Mouse (Mus musculus) MEL (cell line): Measurements from ENCODE around the gene H3f3b. TPM values are rescaled to one million over a fixed set of nuclear protein-coding genes. Genes with fewer than 3 reads are reported as not detected.

Source experiments
- DNase-seq: peaks from one replicate; pipeline ENCODE4 v3.0.0; 2011; ENCODE audit warnings: low read depth, low spot score
- H3K27ac ChIP-seq: 2 replicates; pipeline ENCODE4 v1.5.1; 2012; ENCODE audit warnings: low read depth, mild to moderate bottlenecking, control low read depth, low read length, moderate library complexity; ENCODE audit not compliant: control insufficient read depth
- H3K27me3 ChIP-seq, 2 experiments: fragments of 150-350 bp in 1 of 2; sonication (generic) in 1 of 2; 2 replicates each; pipeline ENCODE4 v1.6.1; 2012; ENCODE audit warnings: low read length in 2 of 2, mild to moderate bottlenecking in 2 of 2, improper control_type of control experiment in 1 of 2, moderate library complexity in 1 of 2; ENCODE audit not compliant: insufficient read depth in 2 of 2, control insufficient read depth in 1 of 2
- H3K36me3 ChIP-seq, 2 experiments: 2 replicates each; pipeline ENCODE4 v1.6.1; 2012 to 2014; ENCODE audit warnings: low read length in 2 of 2, improper control_type of control experiment in 1 of 2, inconsistent platforms in 1 of 2, mild to moderate bottlenecking in 1 of 2; ENCODE audit not compliant: insufficient read depth in 2 of 2, control insufficient read depth in 1 of 2
- H3K4me1 ChIP-seq, 2 experiments: fragments of 150-350 bp in 1 of 2; sonication (generic) in 1 of 2; 2 replicates each; pipeline ENCODE4 v1.6.1; 2012; ENCODE audit warnings: low read length in 2 of 2, improper control_type of control experiment in 1 of 2, mild to moderate bottlenecking in 1 of 2; ENCODE audit not compliant: insufficient read depth in 2 of 2, control insufficient read depth in 1 of 2
- H3K4me3 ChIP-seq, 2 experiments: fragments of 150-350 bp in 1 of 2; sonication (generic) in 1 of 2; 2 replicates each; pipeline ENCODE4 v1.5.1; 2012; ENCODE audit warnings: low read depth in 2 of 2, low read length in 2 of 2, mild to moderate bottlenecking in 2 of 2, moderate library complexity in 2 of 2, control low read depth in 1 of 2, improper control_type of control experiment in 1 of 2; ENCODE audit not compliant: control insufficient read depth in 1 of 2, insufficient read depth in 1 of 2
- H3K79me2 ChIP-seq: 2 replicates; pipeline ENCODE4 v1.6.1; 2012; ENCODE audit warnings: mild to moderate bottlenecking, low read length, moderate library complexity; ENCODE audit not compliant: control insufficient read depth, poor library complexity, insufficient read depth
- H3K9ac ChIP-seq: 2 replicates; pipeline ENCODE4 v1.6.1; 2012; ENCODE audit warnings: low read depth, mild to moderate bottlenecking, control low read depth, low read length, moderate library complexity; ENCODE audit not compliant: control insufficient read depth, poor library complexity, severe bottlenecking
- H3K9me3 ChIP-seq: fragments of 150-350 bp; sonication (generic); replicated peaks from 2 replicates; pipeline ENCODE4 v1.6.1; 2012; ENCODE audit warnings: mild to moderate bottlenecking, low read length, improper control_type of control experiment, moderate library complexity; ENCODE audit not compliant: insufficient read depth
- CHD1 ChIP-seq: IDR thresholded peaks from 2 replicates; pipeline ENCODE4 v1.6.1; 2012; ENCODE audit warnings: low read depth, mild to moderate bottlenecking, inconsistent platforms, low read length, improper control_type of control experiment
- CHD2 ChIP-seq: IDR thresholded peaks from 2 replicates; pipeline ENCODE4 v1.6.1; 2011; ENCODE audit warnings: low read length, improper control_type of control experiment
- CTCF ChIP-seq, 3 experiments: IDR thresholded peaks in 2 of 3; conservative IDR thresholded peaks in 1 of 3; 2 replicates each; pipeline ENCODE4 v1.5.1; 2011 to 2012; ENCODE audit warnings: low read length in 3 of 3, low read depth in 2 of 3, mild to moderate bottlenecking in 2 of 3, improper control_type of control experiment in 1 of 3, inconsistent platforms in 1 of 3, mixed read lengths in 1 of 3, moderate library complexity in 1 of 3; ENCODE audit not compliant: control insufficient read depth in 1 of 3, insufficient read depth in 1 of 3, poor library complexity in 1 of 3, severe bottlenecking in 1 of 3
- E2F4 ChIP-seq: IDR thresholded peaks from 2 replicates; pipeline ENCODE4 v1.6.1; 2011; ENCODE audit warnings: low read depth, low read length, improper control_type of control experiment, borderline replicate concordance
- EP300 ChIP-seq, 2 experiments: IDR thresholded peaks; 2 replicates each; pipeline ENCODE4 v1.6.1; 2011; ENCODE audit warnings: improper control_type of control experiment in 2 of 2, low read length in 2 of 2, low read depth in 1 of 2, mild to moderate bottlenecking in 1 of 2
- ETS1 ChIP-seq: IDR thresholded peaks from 2 replicates; pipeline ENCODE4 v1.6.1; 2012; ENCODE audit warnings: low read depth, mild to moderate bottlenecking, inconsistent platforms, low read length, improper control_type of control experiment, moderate library complexity
- GABPA ChIP-seq: IDR thresholded peaks from 2 replicates; pipeline ENCODE4 v1.6.1; 2012; ENCODE audit warnings: low read depth, mild to moderate bottlenecking, inconsistent platforms, low read length, improper control_type of control experiment, moderate library complexity
- GATA1 ChIP-seq: IDR thresholded peaks from 2 replicates; pipeline ENCODE4 v1.6.1; 2011; ENCODE audit warnings: low read depth, low read length, improper control_type of control experiment
- HCFC1 ChIP-seq: IDR thresholded peaks from 2 replicates; pipeline ENCODE4 v1.6.1; 2012; ENCODE audit warnings: low read depth, mild to moderate bottlenecking, inconsistent platforms, low read length, improper control_type of control experiment, moderate library complexity
- MAFK ChIP-seq: IDR thresholded peaks from 2 replicates; pipeline ENCODE4 v1.6.1; 2011; ENCODE audit warnings: low read depth, mild to moderate bottlenecking, low read length, improper control_type of control experiment, borderline replicate concordance
- MAZ ChIP-seq: IDR thresholded peaks from 2 replicates; pipeline ENCODE4 v1.6.1; 2012; ENCODE audit warnings: low read depth, mild to moderate bottlenecking, inconsistent platforms, low read length, improper control_type of control experiment
- MEF2A ChIP-seq: IDR thresholded peaks from 2 replicates; pipeline ENCODE4 v1.6.1; 2014; ENCODE audit warnings: low read depth, mild to moderate bottlenecking, inconsistent platforms, low read length, improper control_type of control experiment; ENCODE audit not compliant: poor library complexity, insufficient replicate concordance, severe bottlenecking; ENCODE audit errors: extremely low read depth
- MXI1 ChIP-seq: IDR thresholded peaks from 2 replicates; pipeline ENCODE4 v1.6.1; 2011; ENCODE audit warnings: mild to moderate bottlenecking, low read depth, low read length, improper control_type of control experiment
- MYB ChIP-seq: IDR thresholded peaks from 2 replicates; pipeline ENCODE4 v1.6.1; 2011; ENCODE audit warnings: mild to moderate bottlenecking, low read depth, low read length, improper control_type of control experiment
- NELFE ChIP-seq: IDR thresholded peaks from 2 replicates; pipeline ENCODE4 v1.6.1; 2011; ENCODE audit warnings: low read depth, low read length, improper control_type of control experiment
- NRF1 ChIP-seq: IDR thresholded peaks from 2 replicates; pipeline ENCODE4 v1.6.1; 2014; ENCODE audit warnings: low read depth, mild to moderate bottlenecking, inconsistent platforms, low read length, improper control_type of control experiment, moderate library complexity; ENCODE audit not compliant: poor library complexity, insufficient read depth, severe bottlenecking
- POLR2A ChIP-seq, 2 experiments: IDR thresholded peaks; 2 replicates each; pipeline ENCODE4 v1.6.1; 2011 to 2012; ENCODE audit warnings: low read length in 2 of 2, mild to moderate bottlenecking in 2 of 2, control low read depth in 1 of 2, improper control_type of control experiment in 1 of 2, low read depth in 1 of 2, moderate library complexity in 1 of 2; ENCODE audit not compliant: control insufficient read depth in 1 of 2, insufficient read depth in 1 of 2, poor library complexity in 1 of 2
- RAD21 ChIP-seq: IDR thresholded peaks from 2 replicates; pipeline ENCODE4 v1.6.1; 2011; ENCODE audit warnings: mild to moderate bottlenecking, low read depth, low read length, improper control_type of control experiment
- RCOR1 ChIP-seq: IDR thresholded peaks from 2 replicates; pipeline ENCODE4 v1.6.1; 2012; ENCODE audit warnings: low read depth, mild to moderate bottlenecking, inconsistent platforms, low read length, improper control_type of control experiment
- SMC3 ChIP-seq: IDR thresholded peaks from 2 replicates; pipeline ENCODE4 v1.6.1; 2011; ENCODE audit warnings: low read depth, low read length, improper control_type of control experiment
- TAL1 ChIP-seq: IDR thresholded peaks from 2 replicates; pipeline ENCODE4 v1.6.1; 2012; ENCODE audit warnings: mild to moderate bottlenecking, inconsistent platforms, low read length, moderate library complexity, mixed read lengths
- UBTF ChIP-seq: IDR thresholded peaks from 2 replicates; pipeline ENCODE4 v1.6.1; 2012; ENCODE audit warnings: low read depth, mild to moderate bottlenecking, inconsistent platforms, low read length, improper control_type of control experiment, moderate library complexity, borderline replicate concordance; ENCODE audit not compliant: insufficient read depth
- USF1 ChIP-seq: IDR thresholded peaks from 2 replicates; pipeline ENCODE4 v1.6.1; 2014; ENCODE audit warnings: low read depth, mild to moderate bottlenecking, inconsistent platforms, low read length, improper control_type of control experiment, moderate library complexity
- USF2 ChIP-seq, 2 experiments: IDR thresholded peaks; 2 replicates each; pipeline ENCODE4 v1.6.1; 2011 to 2012; ENCODE audit warnings: improper control_type of control experiment in 2 of 2, low read length in 2 of 2, borderline replicate concordance in 1 of 2, inconsistent platforms in 1 of 2, low read depth in 1 of 2, mild to moderate bottlenecking in 1 of 2; ENCODE audit not compliant: insufficient read depth in 1 of 2
- ZC3H11A ChIP-seq: IDR thresholded peaks from 2 replicates; pipeline ENCODE4 v1.6.1; 2012; ENCODE audit warnings: low read depth, mild to moderate bottlenecking, inconsistent platforms, low read length, improper control_type of control experiment
- ZMIZ1 ChIP-seq: IDR thresholded peaks from 2 replicates; pipeline ENCODE4 v1.6.1; 2012; ENCODE audit warnings: low read depth, mild to moderate bottlenecking, inconsistent platforms, low read length, improper control_type of control experiment, moderate library complexity
- ZNF384 ChIP-seq: IDR thresholded peaks from 2 replicates; pipeline ENCODE4 v1.6.1; 2012; ENCODE audit warnings: low read depth, mild to moderate bottlenecking, inconsistent platforms, low read length, improper control_type of control experiment
- polyA plus RNA-seq, 2 experiments: library from polyadenylated mRNA; stranded (reverse) in 1 of 2; unstranded in 1 of 2; fragments of >175 nt in 1 of 2; fragments of >200 nt in 1 of 2; gene quantifications; 2 replicates each; pipeline versions ENCODE4 v1.2.1 to v1.2.4; 2012; ENCODE audit warnings: low replicate concordance in 2 of 2, low read depth in 1 of 2; ENCODE audit not compliant: insufficient read length in 2 of 2, insufficient read depth in 1 of 2, missing spikeins in 1 of 2
- total RNA-seq: library from RNA; depleted of rRNA; stranded (reverse); fragments of 300-350 nt; gene quantifications from 2 replicates; pipeline ENCODE4 v1.2.3, GENCODE M21; 2012

Gene H3f3b
- total and polyA plus RNA-seq, 3 experiments: 96.6 to 767 (median 498) TPM

- peak; percentile 53 for TF ChIP-seq GATA1
- TF ChIP-seq CTCF (IDR thresholded peaks at IDR 0.05 in 2 of 3, conservative IDR thresholded peaks at IDR 0.05 in 1 of 3; ENCODE audit: control insufficient read depth in 1 of 3, insufficient read depth in 1 of 3, low read depth in 2 of 3, low read length in 3 of 3, poor library complexity in 1 of 3, severe bottlenecking in 1 of 3): no peak
- no peak for TF ChIP-seq GABPA
- no peak for TF ChIP-seq CHD2
- TF ChIP-seq HCFC1: no peak
- no peak for TF ChIP-seq MEF2A
- no peak for TF ChIP-seq NELFE
- TF ChIP-seq UBTF: no peak
These were observed 28.7 kb downstream of the H3f3b start (continued) for GRCm38 (mm10) chr11:115999027-115999426.

- H3K4me1 ChIP-seq: peaks cover 2 to 7% of the 10 kb centered on the region in 2 experiments; a peak in 2 of 4 replicates
- H3K27me3 ChIP-seq: no peaks in the 10 kb centered on the region
- TF ChIP-seq POLR2A (IDR thresholded peaks at IDR 0.05; ENCODE audit: control insufficient read depth in 1 of 2, insufficient read depth in 1 of 2, low read depth in 1 of 2, low read length in 2 of 2, poor library complexity in 1 of 2): no peak
- TF ChIP-seq RCOR1: no peak
- no peaks in the 10 kb centered on the region for H3K79me2 ChIP-seq
- no peak for DNase-seq
- no peak overlapping the region for H3K4me3 ChIP-seq
- H3K9ac ChIP-seq: no peak overlapping the region
- peaks cover 0 to 3% of the 10 kb centered on the region in 2 experiments; a peak in 2 of 4 replicates for H3K36me3 ChIP-seq
- H3K9me3 ChIP-seq: no peaks in the 10 kb centered on the region
- no peak overlapping the region for H3K27ac ChIP-seq
These were observed 30.1 kb downstream of the H3f3b start for GRCm38 (mm10) chr11:115997662-115998061.

GRCm38 (mm10) chr11:115997047-115997446 is 30.7 kb downstream of the H3f3b start:
- Histone ChIP-seq H3K79me2 (no peaks in the 10 kb centered on the region), H3K9ac (no peak overlapping the region), H3K9me3 (no peaks in the 10 kb centered on the region), H3K4me1 (peaks cover 2 to 7% of the 10 kb centered on the region in 2 experiments; a peak in 2 of 4 replicates), H3K27me3 (no peaks in the 10 kb centered on the region), H3K4me3 (no peak overlapping the region), H3K36me3 (peaks cover 0 to 3% of the 10 kb centered on the region in 2 experiments; a peak in 2 of 4 replicates), H3K27ac (no peak overlapping the region)
- DNase-seq: peak; percentile 66
- TF ChIP-seq MAFK: no peak
- no peak for TF ChIP-seq GABPA
- TF ChIP-seq GATA1: no peak
- TF ChIP-seq ZC3H11A: peak; percentile 90
- no peak for TF ChIP-seq EP300 (IDR thresholded peaks at IDR 0.05; ENCODE audit: low read depth in 1 of 2, low read length in 2 of 2)
- peak; percentile 83 for TF ChIP-seq RAD21
- TF ChIP-seq SMC3: peak; percentile 82
- no peak for TF ChIP-seq USF1
- TF ChIP-seq MAZ: no peak; the same call in 1 of the 2 replicates
- TF ChIP-seq ZNF384: no peak
- no peak for TF ChIP-seq CHD1
- TF ChIP-seq ETS1: no peak
- no peak for TF ChIP-seq RCOR1
- no peak for TF ChIP-seq E2F4
- no peak for TF ChIP-seq MEF2A
- no peak for TF ChIP-seq MYB
- peak; percentile 53 to 77 (median 59) for TF ChIP-seq CTCF (IDR thresholded peaks at IDR 0.05 in 2 of 3, conservative IDR thresholded peaks at IDR 0.05 in 1 of 3; ENCODE audit: control insufficient read depth in 1 of 3, insufficient read depth in 1 of 3, low read depth in 2 of 3, low read length in 3 of 3, poor library complexity in 1 of 3, severe bottlenecking in 1 of 3)
- no peak for TF ChIP-seq HCFC1
- no peak for TF ChIP-seq POLR2A (IDR thresholded peaks at IDR 0.05; ENCODE audit: control insufficient read depth in 1 of 2, insufficient read depth in 1 of 2, low read depth in 1 of 2, low read length in 2 of 2, poor library complexity in 1 of 2)
- no peak for TF ChIP-seq ZMIZ1
- TF ChIP-seq MXI1: no peak
- TF ChIP-seq USF2 (IDR thresholded peaks at IDR 0.05; ENCODE audit: borderline replicate concordance in 1 of 2, insufficient read depth in 1 of 2, low read depth in 1 of 2, low read length in 2 of 2): no peak
- no peak for TF ChIP-seq TAL1
- no peak for TF ChIP-seq NRF1
- TF ChIP-seq NELFE: no peak
